9 mouse cellular contexts compared by ENCODE assay signal in the genomic region with DNA sequence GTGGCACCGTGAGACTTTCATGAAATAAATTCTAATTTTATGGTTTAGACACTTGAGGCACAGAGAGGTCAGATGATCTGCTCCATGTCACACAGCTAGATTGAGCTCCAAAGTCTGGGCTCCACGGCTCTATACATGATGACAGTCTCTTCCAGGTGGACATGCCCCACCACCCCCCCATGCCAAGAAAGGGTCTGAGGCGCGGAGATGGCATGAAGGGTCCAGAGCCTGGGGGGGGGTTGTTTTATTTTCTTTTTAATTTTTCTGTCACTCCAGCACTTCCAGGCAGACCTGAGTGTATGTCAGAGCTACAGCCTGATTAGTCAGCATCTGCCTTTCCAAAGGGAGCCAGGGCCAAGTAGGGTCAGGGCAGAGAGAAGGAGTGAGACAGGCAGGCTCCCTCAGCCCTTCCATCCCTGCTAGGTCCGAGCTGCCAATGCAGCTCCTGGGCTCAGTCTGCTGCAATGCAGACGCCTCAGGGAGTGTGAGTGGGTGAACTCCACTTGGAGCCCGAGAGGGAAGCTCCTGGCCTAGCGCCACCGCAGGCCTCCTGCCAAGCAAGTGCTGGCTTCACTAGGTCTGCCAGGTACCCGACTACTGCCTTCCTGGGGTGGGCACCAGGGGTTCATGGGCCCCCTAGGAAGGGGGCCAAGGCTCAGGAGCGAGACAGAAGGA. TPM values are rescaled to one million over a fixed set of nuclear protein-coding genes. Genes with fewer than 3 reads are reported as not detected.
DNase-seq lines count a peak whose midpoint lies in the region; ATAC-seq lines count a peak whose summit lies in the region.
"Had no signal": no experiment of that assay in that cellular context is flagged by ENCODE, and none has a peak within 500 bp of the region (broad histone marks: within the 10 kb centered on the region; RNA-seq: fewer than 3 reads in every experiment).

No protein-coding gene starts in this region.

- H3K4me1 ChIP-seq in neural tube, embryonic 12.5 days = peaks cover 9% of the 10 kb centered on the region
- peaks cover 26% of the 10 kb centered on the region for H3K4me1 ChIP-seq in neural tube, embryonic 15.5 days

- H3K4me2 ChIP-seq in neural tube, embryonic 12.5 days (replicated peaks) = no peak overlapping the region
- no peak overlapping the region for H3K4me2 ChIP-seq in neural tube, embryonic 15.5 days
- H3K4me2 ChIP-seq: neural tube, embryonic 13.5 days had no signal

- H3K4me3 ChIP-seq in neural tube, embryonic 12.5 days = no peak overlapping the region
- H3K4me3 ChIP-seq in neural tube, embryonic 15.5 days (replicated peaks) = no peak overlapping the region
- H3K4me3 ChIP-seq: neural tube, embryonic 13.5 days had no signal

- intact Hi-C loops in left cerebral cortex, postnatal 14 days (cut with DNase I) = loop anchor here (5.0 kb wide), 1 partner anchor 146 kb away; no protein-coding TSS in a partner anchor

- H3K27me3 ChIP-seq in neural tube, embryonic 12.5 days (replicated peaks) = peaks cover 24% of the 10 kb centered on the region
- peaks cover 7% of the 10 kb centered on the region; the same call in 1 of the 2 replicates for H3K27me3 ChIP-seq in neural tube, embryonic 15.5 days (replicated peaks)

- H3K36me3 ChIP-seq in neural tube, embryonic 12.5 days = no peaks in the 10 kb centered on the region
- peaks cover 13% of the 10 kb centered on the region for H3K36me3 ChIP-seq in neural tube, embryonic 15.5 days
- H3K36me3 ChIP-seq: neural tube, embryonic 13.5 days had no signal

- H3K27ac ChIP-seq in neural tube, embryonic 12.5 days = no peak overlapping the region
- H3K27ac ChIP-seq in neural tube, embryonic 15.5 days (replicated peaks) = no peak overlapping the region
- H3K27ac ChIP-seq: neural tube, embryonic 13.5 days had no signal

- H3K9me3 ChIP-seq in neural tube, embryonic 12.5 days = no peaks in the 10 kb centered on the region
- no peaks in the 10 kb centered on the region for H3K9me3 ChIP-seq in neural tube, embryonic 15.5 days (replicated peaks)

- ATAC-seq in neural tube, embryonic 12.5 days (ENCODE audit: low FRiP score, low read depth) = no peak
- no peak for ATAC-seq in neural tube, embryonic 15.5 days (ENCODE audit: low FRiP score)

- 79% methylated on average over 11 of the region's 11 CpGs for WGBS in neural tube, embryonic 12.5 days
- 78% methylated on average over 11 of the region's 11 CpGs for WGBS in neural tube, embryonic 15.5 days

- H3K9ac ChIP-seq in neural tube, embryonic 12.5 days = 0 out of 2 replicates have a peak overlapping the region, but pooled peaks have one; percentile 8
- no peak overlapping the region for H3K9ac ChIP-seq in neural tube, embryonic 15.5 days (replicated peaks)
- H3K9ac ChIP-seq: neural tube, embryonic 13.5 days had no signal

- DNase-seq in adrenal gland, adult 2 months = peak; percentile 70
- no peak for DNase-seq in adrenal gland, adult 8-10 months
- DNase-seq in gastrocnemius, postnatal 25 days = peak; percentile 29
- DNase-seq in left cerebral cortex, postnatal 14 days (ENCODE audit: low spot score in 2 of 2) = peak; percentile 84 to 87
- peak; percentile 71 for DNase-seq in right cerebral cortex, postnatal 4 days
- no peak for DNase-seq in B cell, adult 2 months

RNA-seq across cellular contexts. Expression of gene Abcb9, which starts 2.3 kb away (rescaled TPM):
- 10 to 100 TPM in 1 of 2 experiments, 1 to 10 TPM in 1; 9.9 to 16.0 TPM for total RNA-seq in adrenal gland, adult 2 months (2021)
- polyA plus RNA-seq in adrenal gland, adult 2 months (2012; rRNA removed) = 14.8 and 15.4 TPM in 2 replicates
- 10 to 100 TPM; 11.4 to 21.3 (median 15.4) TPM for total RNA-seq in adrenal gland, adult 8-10 months (2022)
- polyA plus RNA-seq in neural tube, embryonic 12.5 days (2016; fragmentation: Nextera tagmentation; extraction: Ambion mirVana) = 4.1 and 4.7 TPM in 2 replicates
- polyA plus RNA-seq in neural tube, embryonic 15.5 days (2015; fragmentation: Nextera tagmentation; extraction: Ambion mirVana) = 22.1 and 23.2 TPM in 2 replicates
- total RNA-seq in gastrocnemius, postnatal 25 days (2021) = 1 to 10 TPM; 7.9 to 9.5 TPM
- 10 to 100 TPM; 57.5 to 58.4 TPM for total RNA-seq in left cerebral cortex, postnatal 14 days (2021)

RNA-seq across cellular contexts. Expression of gene Ogfod2, which starts 18.8 kb away (rescaled TPM):
- total RNA-seq in adrenal gland, adult 2 months (2021) = 10 to 100 TPM; 28.9 to 49.2 TPM
- polyA plus RNA-seq in adrenal gland, adult 2 months (2012; rRNA removed) = 177 and 230 TPM in 2 replicates
- 10 to 100 TPM; 51.2 to 59.3 (median 55.6) TPM for total RNA-seq in adrenal gland, adult 8-10 months (2022)
- 28.1 and 28.8 TPM in 2 replicates for polyA plus RNA-seq in neural tube, embryonic 12.5 days (2016; fragmentation: Nextera tagmentation; extraction: Ambion mirVana)
- polyA plus RNA-seq in neural tube, embryonic 15.5 days (2015; fragmentation: Nextera tagmentation; extraction: Ambion mirVana) = 39.5 and 43.7 TPM in 2 replicates
- total RNA-seq in gastrocnemius, postnatal 25 days (2021) = 10 to 100 TPM; 10.0 to 10.4 TPM
- 10 to 100 TPM; 36.0 to 42.1 TPM for total RNA-seq in left cerebral cortex, postnatal 14 days (2021)

RNA-seq across cellular contexts. Expression of gene Arl6ip4, which starts 22.6 kb away (rescaled TPM):
- total RNA-seq in adrenal gland, adult 2 months (2021) = 10 to 100 TPM; 40.0 to 56.3 TPM
- 18.8 and 28.8 TPM in 2 replicates for polyA plus RNA-seq in adrenal gland, adult 2 months (2012; rRNA removed)
- total RNA-seq in adrenal gland, adult 8-10 months (2022) = 10 to 100 TPM; 46.4 to 72.0 (median 57.1) TPM
- 93.1 and 98.9 TPM in 2 replicates for polyA plus RNA-seq in neural tube, embryonic 12.5 days (2016; fragmentation: Nextera tagmentation; extraction: Ambion mirVana)
- polyA plus RNA-seq in neural tube, embryonic 15.5 days (2015; fragmentation: Nextera tagmentation; extraction: Ambion mirVana) = 87.7 and 89.1 TPM in 2 replicates
- total RNA-seq in gastrocnemius, postnatal 25 days (2021) = 10 to 100 TPM; 36.0 to 40.9 TPM
- total RNA-seq in left cerebral cortex, postnatal 14 days (2021) = 10 to 100 TPM; 48.2 to 48.5 TPM

Comparison
In these comparisons a context has a peak if more than half of its experiments do, and no peak if none do; other contexts are left out.
1. DNase-seq: peak in adrenal gland, adult 2 months (single experiment), gastrocnemius, postnatal 25 days (single experiment), left cerebral cortex, postnatal 14 days (2 of 2) and right cerebral cortex, postnatal 4 days (single experiment); none in adrenal gland, adult 8-10 months (single experiment) and B cell, adult 2 months (0 of 2).